Mouse (Mus musculus): ENCODE data around the gene Thsd4. TPM values are rescaled to one million over a fixed set of nuclear protein-coding genes. Genes with fewer than 3 reads are reported as not detected.

Thsd4 gene
- polyA plus RNA-seq, 1 experiment from 2014 or later = 30.5 TPM

DNA sequence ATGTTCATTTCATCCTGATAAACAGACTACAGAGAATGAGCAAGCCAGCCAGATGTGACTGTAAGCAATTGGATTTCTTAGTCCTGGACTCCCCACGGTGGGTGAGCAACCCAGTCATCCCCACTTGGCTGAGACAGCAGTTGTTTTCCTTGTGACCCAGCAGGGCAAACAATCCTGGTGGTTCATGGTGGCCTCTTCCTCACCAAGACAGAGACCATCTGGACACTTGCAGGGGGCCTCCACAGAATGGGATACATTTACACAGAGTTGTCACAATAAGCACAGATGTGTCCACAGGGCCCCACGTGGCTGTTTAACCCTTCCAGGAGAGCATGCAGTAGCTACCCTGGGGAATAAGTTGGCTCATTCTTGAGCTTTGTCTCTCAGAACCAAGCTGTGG, 123.8 kb downstream of the Thsd4 start:
- H3K27me3 ChIP-seq = peaks cover 20% of the 10 kb centered on the region
- no peak overlapping the region for H3K9ac ChIP-seq

GRCm38 (mm10) chr9:60396096-60396495, 125.8 kb downstream of the Thsd4 start:
- Histone ChIP-seq H3K27ac (no peak overlapping the region), H3K4me3 (no peak overlapping the region), H3K27me3 (peaks cover 20% of the 10 kb centered on the region), H3K4me1 (peaks cover 28% of the 10 kb centered on the region), H3K36me3 (no peaks in the 10 kb centered on the region), H3K4me2 (replicated peaks) (no peak overlapping the region), H3K9ac (no peak overlapping the region), H3K9me3 (no peaks in the 10 kb centered on the region)
- no peak for ATAC-seq (ENCODE audit: low FRiP score, low read depth)
- 36% methylated on average over 3 of the region's 3 CpGs for WGBS

More for the DNA sequence above, 123.8 kb downstream of the Thsd4 start:
- no peak for ATAC-seq (ENCODE audit: low FRiP score, low read depth)
- Histone ChIP-seq H3K9me3 (no peaks in the 10 kb centered on the region), H3K4me3 (no peak overlapping the region), H3K4me2 (replicated peaks) (no peak overlapping the region), H3K4me1 (peaks cover 29% of the 10 kb centered on the region), H3K27ac (no peak overlapping the region), H3K36me3 (no peaks in the 10 kb centered on the region)
- WGBS = 38% methylated on average over 2 of the region's 2 CpGs

DNA sequence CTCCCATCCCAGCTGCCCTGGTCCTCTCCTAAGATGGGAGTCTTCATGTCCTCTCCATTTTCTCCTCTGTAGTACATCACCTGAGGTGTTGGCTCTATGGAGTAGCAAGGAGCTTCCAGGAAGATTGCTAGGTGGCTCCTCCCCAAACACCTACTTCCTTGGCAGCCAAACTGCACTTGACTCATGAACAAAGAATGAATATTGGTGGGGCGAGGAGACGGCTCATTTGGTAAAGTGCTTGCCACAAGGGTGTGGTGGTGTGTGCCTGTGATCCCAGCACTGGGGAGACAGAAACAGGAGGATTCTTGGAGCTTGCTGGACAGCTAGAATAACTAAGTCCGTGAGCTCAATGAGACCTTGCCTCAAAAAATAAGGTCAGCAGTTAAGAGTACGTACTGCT, 128.9 kb downstream of the Thsd4 start:
- H3K9me3 ChIP-seq = no peaks in the 10 kb centered on the region
- 84% methylated on average over 4 of the region's 4 CpGs for WGBS
- H3K27ac ChIP-seq = no peak overlapping the region
- H3K36me3 ChIP-seq = no peaks in the 10 kb centered on the region
- H3K4me2 ChIP-seq (replicated peaks) = no peak overlapping the region
- no peak overlapping the region for H3K4me3 ChIP-seq
- H3K4me1 ChIP-seq = peaks cover 24% of the 10 kb centered on the region
- H3K27me3 ChIP-seq = peaks cover 10% of the 10 kb centered on the region; the same call in 1 of the 2 replicates
- no peak for ATAC-seq (ENCODE audit: low FRiP score, low read depth)
- no peak overlapping the region for H3K9ac ChIP-seq

DNA sequence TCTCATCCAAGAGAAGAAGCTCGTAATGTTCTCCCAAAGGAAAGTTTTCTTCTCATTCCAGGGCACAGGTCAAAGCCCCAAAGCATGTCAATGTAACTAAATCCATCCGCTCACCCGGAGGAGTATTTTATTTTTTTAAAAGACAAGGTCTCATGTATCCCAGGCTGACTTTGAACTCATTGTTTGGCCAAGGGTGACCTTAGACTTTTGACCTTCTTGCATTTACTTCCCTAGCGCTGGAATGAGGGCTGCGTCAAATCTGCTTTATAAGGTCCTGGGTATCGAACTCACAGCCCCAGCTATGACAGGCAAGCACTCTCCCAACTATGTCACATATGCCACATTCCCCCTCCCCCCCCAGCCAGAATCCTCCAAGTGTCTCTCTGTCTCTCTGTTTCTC, 137.1 kb downstream of the Thsd4 start:
- Histone ChIP-seq H3K36me3 (no peaks in the 10 kb centered on the region), H3K9ac (no peak overlapping the region), H3K9me3 (no peaks in the 10 kb centered on the region), H3K27me3 (peaks cover 5% of the 10 kb centered on the region; the same call in 1 of the 2 replicates), H3K27ac (no peak overlapping the region), H3K4me1 (no peaks in the 10 kb centered on the region), H3K4me2 (replicated peaks) (no peak overlapping the region), H3K4me3 (no peak overlapping the region)
- 61% methylated on average over 6 of the region's 6 CpGs for whole genome bisulfite sequencing
- no peak for ATAC-seq (ENCODE audit: low FRiP score, low read depth)

DNA sequence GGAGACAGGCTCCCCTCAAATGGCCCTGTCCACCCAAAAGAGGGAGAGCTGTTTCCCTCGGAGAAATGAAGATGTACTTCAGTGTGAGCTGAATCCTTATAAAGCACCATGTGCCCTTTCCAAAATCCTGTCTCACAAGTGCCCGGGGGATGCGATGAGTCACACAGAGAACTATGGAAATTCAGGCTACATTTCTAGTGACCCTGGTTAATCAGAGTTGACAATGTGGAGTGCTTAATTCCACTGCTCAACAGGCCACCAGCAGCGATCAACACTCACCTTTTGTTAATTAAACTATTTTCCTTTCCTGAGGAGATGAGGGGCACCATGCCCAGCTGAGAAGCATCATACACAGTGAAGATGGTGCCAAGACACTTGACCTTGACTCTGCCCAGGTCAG, 138.9 kb downstream of the Thsd4 start:
- H3K9ac ChIP-seq = no peak overlapping the region
- H3K27ac ChIP-seq = no peak overlapping the region
- H3K9me3 ChIP-seq = no peaks in the 10 kb centered on the region
- 80% methylated on average over 4 of the region's 4 CpGs for WGBS
- ATAC-seq (ENCODE audit: low FRiP score, low read depth) = no peak
- H3K4me2 ChIP-seq (replicated peaks) = no peak overlapping the region
- H3K27me3 ChIP-seq = peaks cover 5% of the 10 kb centered on the region; the same call in 1 of the 2 replicates
- H3K4me1 ChIP-seq = 0 out of 2 replicates have a peak, but pooled peaks cover 9% of the 10 kb centered on the region
- no peaks in the 10 kb centered on the region for H3K36me3 ChIP-seq
- no peak overlapping the region for H3K4me3 ChIP-seq

GRCm38 (mm10) chr9:60382526-60382925, 139.3 kb downstream of the Thsd4 start:
- ATAC-seq (ENCODE audit: low FRiP score, low read depth) = no peak
- 57% methylated on average over 4 of the region's 4 CpGs for WGBS

DNA sequence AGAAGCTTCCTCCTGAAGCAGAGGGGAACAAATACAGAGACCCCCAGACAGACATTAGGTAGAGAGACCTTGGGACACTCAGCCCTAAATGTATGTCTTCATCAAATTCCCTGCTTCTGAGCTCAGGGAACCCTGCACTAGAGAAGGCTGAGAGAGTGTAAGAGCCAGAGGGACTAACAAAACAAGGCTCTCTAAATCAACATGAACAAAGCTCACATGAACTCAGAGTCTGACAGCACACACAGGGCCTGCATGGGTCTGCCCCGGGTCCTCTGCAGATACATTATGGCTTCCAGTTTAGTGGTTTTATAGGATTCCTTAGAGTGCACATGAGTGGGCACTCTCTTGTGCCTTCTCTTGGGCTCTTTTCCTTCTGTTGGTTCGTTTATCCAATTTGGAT, 140.8 kb downstream of the Thsd4 start:
- 75% methylated on average over 2 of the region's 2 CpGs for WGBS
- no peak for ATAC-seq (ENCODE audit: low FRiP score, low read depth)
- Histone ChIP-seq H3K9me3 (no peaks in the 10 kb centered on the region), H3K27me3 (peaks cover 8% of the 10 kb centered on the region; the same call in 1 of the 2 replicates), H3K4me3 (no peak overlapping the region), H3K9ac (no peak overlapping the region), H3K27ac (no peak overlapping the region), H3K36me3 (no peaks in the 10 kb centered on the region), H3K4me1 (0 out of 2 replicates have a peak, but pooled peaks cover 9% of the 10 kb centered on the region), H3K4me2 (replicated peaks) (no peak overlapping the region)

More at GRCm38 (mm10) chr9:60382526-60382925, 139.3 kb downstream of the Thsd4 start:
- 0 out of 2 replicates have a peak, but pooled peaks cover 9% of the 10 kb centered on the region for H3K4me1 ChIP-seq
- H3K4me2 ChIP-seq (replicated peaks) = no peak overlapping the region
- peaks cover 5% of the 10 kb centered on the region; the same call in 1 of the 2 replicates for H3K27me3 ChIP-seq
- H3K9ac ChIP-seq = no peak overlapping the region
- H3K9me3 ChIP-seq = no peaks in the 10 kb centered on the region
- H3K27ac ChIP-seq = no peak overlapping the region
- H3K4me3 ChIP-seq = no peak overlapping the region
- H3K36me3 ChIP-seq = no peaks in the 10 kb centered on the region

DNA sequence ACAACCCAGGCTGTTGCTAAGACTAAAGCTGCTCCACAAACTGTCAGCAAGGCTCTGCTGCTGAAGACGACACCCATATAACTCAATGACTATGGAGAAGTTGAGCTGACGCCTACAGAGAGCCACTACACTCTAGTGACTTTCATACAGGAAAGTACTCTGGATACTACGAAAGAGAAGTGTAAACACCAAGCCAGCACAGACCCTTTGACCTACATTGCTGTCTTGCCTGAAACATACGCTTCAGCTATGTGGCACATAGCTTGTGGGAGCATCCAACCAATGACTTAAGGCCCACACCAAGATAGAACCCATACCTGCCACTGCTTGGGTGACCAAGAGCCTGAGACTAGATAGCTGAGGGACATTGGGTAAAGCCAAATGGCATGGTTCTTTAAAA, 141.3 kb downstream of the Thsd4 start:
- Histone ChIP-seq H3K4me2 (replicated peaks) (no peak overlapping the region), H3K4me1 (0 out of 2 replicates have a peak, but pooled peaks cover 9% of the 10 kb centered on the region), H3K36me3 (no peaks in the 10 kb centered on the region), H3K9ac (no peak overlapping the region), H3K27me3 (peaks cover 8% of the 10 kb centered on the region; the same call in 1 of the 2 replicates), H3K4me3 (no peak overlapping the region), H3K9me3 (no peaks in the 10 kb centered on the region), H3K27ac (no peak overlapping the region)
- WGBS = 82% methylated on average over 4 of the region's 4 CpGs
- ATAC-seq (ENCODE audit: low FRiP score, low read depth) = no peak

DNA sequence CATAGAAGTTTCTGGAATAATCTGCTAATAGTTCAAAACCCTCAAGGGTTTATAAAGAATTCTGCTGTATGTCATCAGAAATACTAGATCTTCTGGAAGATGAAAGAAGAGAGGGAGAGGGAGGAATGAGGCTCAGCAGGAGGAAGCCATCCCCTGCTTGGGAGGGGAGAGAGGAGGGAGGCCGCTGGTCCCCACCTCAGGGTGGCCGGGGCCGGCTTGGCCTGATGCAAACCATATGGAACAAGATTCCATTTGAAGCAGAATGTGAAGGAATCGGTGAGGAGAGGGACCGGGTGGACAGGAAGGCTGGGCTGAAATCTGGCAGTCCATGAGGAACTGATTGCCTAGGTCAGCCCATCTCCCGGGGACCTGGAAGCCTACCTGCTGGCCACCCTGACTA, 143.6 kb downstream of the Thsd4 start:
- Histone ChIP-seq H3K9ac (no peak overlapping the region), H3K27me3 (peaks cover 6% of the 10 kb centered on the region; the same call in 1 of the 2 replicates), H3K27ac (no peak overlapping the region), H3K4me3 (no peak overlapping the region), H3K9me3 (no peaks in the 10 kb centered on the region), H3K4me2 (replicated peaks) (no peak overlapping the region), H3K36me3 (no peaks in the 10 kb centered on the region), H3K4me1 (0 out of 2 replicates have a peak, but pooled peaks cover 9% of the 10 kb centered on the region)
- ATAC-seq (ENCODE audit: low FRiP score, low read depth) = no peak
- WGBS = 40% methylated on average over 6 of the region's 6 CpGs

- no peak overlapping the region for H3K4me2 ChIP-seq (replicated peaks)
- 0 out of 2 replicates have a peak, but pooled peaks cover 4% of the 10 kb centered on the region for H3K4me1 ChIP-seq
- H3K36me3 ChIP-seq = no peaks in the 10 kb centered on the region
- no peak overlapping the region for H3K9ac ChIP-seq
- ATAC-seq (ENCODE audit: low FRiP score, low read depth) = no peak
- H3K4me3 ChIP-seq = no peak overlapping the region
- 70% methylated on average over 4 of the region's 4 CpGs for WGBS
- peaks cover 8% of the 10 kb centered on the region for H3K27me3 ChIP-seq
- no peaks in the 10 kb centered on the region for H3K9me3 ChIP-seq
- H3K27ac ChIP-seq = no peak overlapping the region
Measured at GRCm38 (mm10) chr9:60373161-60373737, 148.6 kb downstream of the Thsd4 start.

DNA sequence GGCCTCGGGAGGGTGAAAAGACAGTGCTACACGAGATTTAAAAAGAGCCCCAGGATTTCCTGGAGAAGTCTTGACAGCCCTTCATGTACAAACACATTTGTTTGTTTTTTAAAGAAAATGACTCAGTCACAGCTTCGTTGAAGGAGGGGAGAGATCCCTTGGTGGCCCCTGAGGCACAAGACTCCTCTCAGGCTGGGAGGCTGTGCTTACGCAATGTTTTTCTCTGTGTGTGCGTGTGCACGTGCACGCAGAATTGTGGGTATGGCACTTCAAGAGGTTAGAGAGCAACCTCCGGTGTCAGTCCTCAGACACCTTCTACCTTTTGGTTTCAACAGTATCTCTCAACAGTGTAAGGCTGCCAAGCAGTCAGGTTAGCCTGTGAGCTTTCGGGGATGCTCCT, 153.3 kb downstream of the Thsd4 start:
- WGBS = 72% methylated on average over 9 of the region's 9 CpGs

GRCm38 (mm10) chr9:60367617-60368305, 154.1 kb downstream of the Thsd4 start:
- Histone ChIP-seq H3K27ac (no peak overlapping the region), H3K4me3 (no peak overlapping the region), H3K9me3 (no peaks in the 10 kb centered on the region), H3K4me1 (peaks cover 29% of the 10 kb centered on the region), H3K27me3 (peaks cover 8% of the 10 kb centered on the region; the same call in 1 of the 2 replicates), H3K36me3 (no peaks in the 10 kb centered on the region), H3K9ac (no peak overlapping the region), H3K4me2 (replicated peaks) (no peak overlapping the region)
- 74% methylated on average over 10 of the region's 10 CpGs for WGBS
- no peak for ATAC-seq (ENCODE audit: low FRiP score, low read depth)

More for the DNA sequence above, 153.3 kb downstream of the Thsd4 start:
- Histone ChIP-seq H3K4me3 (no peak overlapping the region), H3K36me3 (no peaks in the 10 kb centered on the region), H3K27ac (no peak overlapping the region), H3K9me3 (no peaks in the 10 kb centered on the region), H3K4me1 (peaks cover 22% of the 10 kb centered on the region), H3K27me3 (peaks cover 8% of the 10 kb centered on the region; the same call in 1 of the 2 replicates), H3K4me2 (replicated peaks) (no peak overlapping the region), H3K9ac (no peak overlapping the region)
- ATAC-seq (ENCODE audit: low FRiP score, low read depth) = no peak
